Mouse (Mus musculus) layer of hippocampus, adult 9-11 months (tissue): ENCODE measurements at regions not wholly inside any gene's neighbourhood (a gene's known extent, or its start where the extent isn't known, plus 50 kb on each side); places are given as distances from the start of the nearest gene placed in this dataset.

Experiments used
- DNase-seq: peaks from one replicate; pipeline ENCODE4 v3.0.0; 2022

- no peak for DNase-seq
Observed at GRCm38 (mm10) chr9:79455226-79455625, 263.4 kb downstream of the Col12a1 start.

- DNase-seq = no peak
Observed at GRCm38 (mm10) chr9:79479118-79479517, 239.5 kb downstream of the Col12a1 start.

GRCm38 (mm10) chr9:79500253-79500652, 218.4 kb downstream of the Col12a1 start:
- no peak for DNase-seq

- DNase-seq = no peak
Observed at GRCm38 (mm10) chr9:79502034-79502433, 216.6 kb downstream of the Col12a1 start.

GRCm38 (mm10) chr9:79516384-79516783, 202.2 kb downstream of the Col12a1 start:
- no peak for DNase-seq

GRCm38 (mm10) chr9:79517461-79517860, 201.2 kb downstream of the Col12a1 start:
- DNase-seq = no peak

- DNase-seq = no peak
Observed at GRCm38 (mm10) chr9:79518640-79519039, 200.0 kb downstream of the Col12a1 start.

GRCm38 (mm10) chr9:79520498-79520897, 198.1 kb downstream of the Col12a1 start:
- DNase-seq = no peak

- no peak for DNase-seq
Observed at GRCm38 (mm10) chr9:79523054-79523453, 195.6 kb downstream of the Col12a1 start.

- DNase-seq = no peak
Observed at GRCm38 (mm10) chr9:79525000-79525399, 193.6 kb downstream of the Col12a1 start.

GRCm38 (mm10) chr9:79526390-79526789, 192.2 kb downstream of the Col12a1 start:
- DNase-seq = peak; percentile 4

- DNase-seq = no peak
Observed at GRCm38 (mm10) chr9:79527331-79527730, 191.3 kb downstream of the Col12a1 start.
